Mouse (Mus musculus) cortical plate, adult 2 months (tissue): ENCODE data around the gene D930020B18Rik.

Source experiments
- CTCF ChIP-seq: fragments of 200-500 bp; IDR thresholded peaks from 2 replicates; pipeline ENCODE4 v1.5.1; 2011; ENCODE audit warnings: mild to moderate bottlenecking, control low read depth, low read length; ENCODE audit not compliant: insufficient read depth; ENCODE audit errors: extremely low read depth
- POLR2A ChIP-seq: fragments of 200-500 bp; IDR thresholded peaks from 2 replicates; pipeline ENCODE4 v1.6.1; 2011; ENCODE audit warnings: mild to moderate bottlenecking, low read length, control low read depth; ENCODE audit not compliant: insufficient read depth; ENCODE audit errors: extremely low read depth

DNA sequence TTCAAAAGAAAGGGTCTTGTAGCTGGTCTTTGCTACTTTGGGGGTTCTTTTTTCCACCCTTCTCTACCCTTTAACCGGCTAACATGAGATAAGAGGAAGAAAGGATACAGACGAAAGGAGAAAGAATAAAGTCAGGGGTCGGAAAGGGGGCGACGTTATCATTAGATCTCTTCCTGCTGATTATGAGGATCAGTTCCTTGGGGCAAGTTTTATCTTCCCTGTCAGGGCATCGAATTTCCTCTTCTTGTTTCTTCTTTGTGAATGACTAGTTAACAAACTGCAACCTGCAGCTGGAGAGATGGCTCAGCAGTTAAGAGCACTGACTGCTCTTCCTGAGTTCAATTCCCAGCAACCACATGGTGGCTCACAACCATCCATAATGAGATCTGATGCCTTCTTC, 4.9 kb downstream of the D930020B18Rik start:
- TF ChIP-seq POLR2A (no peak), CTCF (no peak)
